Mouse (Mus musculus) lung, postnatal 36 days (tissue): ENCODE results near the gene Esrrg.

ENCODE experiments used
- DNase-seq: peaks from one replicate; pipeline ENCODE4 v3.0.0; 2022; ENCODE audit warnings: mixed read lengths

Gene Esrrg

GRCm38 (mm10) chr1:187608261-187608921, at the start of gene Esrrg:
Gene Esrrg, plus strand, starts transcription at chr1:187608791.
- DNase-seq: no peak

- DNase-seq: no peak
Measured at GRCm38 (mm10) chr1:187583982-187584381, 24.6 kb upstream of the Esrrg start.

- DNase-seq: no peak
Measured at GRCm38 (mm10) chr1:187586541-187587075, 22.0 kb upstream of the Esrrg start.

GRCm38 (mm10) chr1:187602942-187603341, 5.6 kb upstream of the Esrrg start:
- no peak for DNase-seq

GRCm38 (mm10) chr1:187604063-187604484, 4.5 kb upstream of the Esrrg start:
- no peak for DNase-seq

GRCm38 (mm10) chr1:187604691-187605310, 3.8 kb upstream of the Esrrg start:
- DNase-seq: no peak

- no peak for DNase-seq
Measured at GRCm38 (mm10) chr1:187605391-187606270, 3.0 kb upstream of the Esrrg start.

- no peak for DNase-seq
Measured at GRCm38 (mm10) chr1:187606271-187607040, 2.1 kb upstream of the Esrrg start.

GRCm38 (mm10) chr1:187607065-187608047, 1.2 kb upstream of the Esrrg start:
- no peak for DNase-seq

GRCm38 (mm10) chr1:187609021-187609852, 646 bp downstream of the Esrrg start:
- no peak for DNase-seq

- DNase-seq: no peak
Measured at GRCm38 (mm10) chr1:187609853-187610230, 1.3 kb downstream of the Esrrg start.

GRCm38 (mm10) chr1:187610336-187610948, 1.9 kb downstream of the Esrrg start:
- no peak for DNase-seq

- DNase-seq: no peak
Measured at GRCm38 (mm10) chr1:187611925-187612324, 3.3 kb downstream of the Esrrg start.

GRCm38 (mm10) chr1:187613277-187613676, 4.7 kb downstream of the Esrrg start:
- DNase-seq: no peak

GRCm38 (mm10) chr1:187623981-187624380, 15.4 kb downstream of the Esrrg start:
- peak; percentile 21 for DNase-seq

GRCm38 (mm10) chr1:187630361-187630760, 21.8 kb downstream of the Esrrg start:
- DNase-seq: no peak

- no peak for DNase-seq
Measured at GRCm38 (mm10) chr1:187631486-187631885, 22.9 kb downstream of the Esrrg start.

- DNase-seq: no peak
Measured at GRCm38 (mm10) chr1:187645258-187645657, 36.7 kb downstream of the Esrrg start.

- DNase-seq: no peak
Measured at GRCm38 (mm10) chr1:187648551-187648950, 40.0 kb downstream of the Esrrg start.

- peak; percentile 4 for DNase-seq
Measured at GRCm38 (mm10) chr1:187649871-187650270, 41.3 kb downstream of the Esrrg start.
